Mouse (Mus musculus) forebrain, embryonic 14.5 days (tissue): ENCODE results near the gene Ccdc85c. TPM values are rescaled to one million over a fixed set of nuclear protein-coding genes. Genes with fewer than 3 reads are reported as not detected.
A peak's percentile ranks its signal among the peaks of the same experiment; 100 is the strongest.

Source experiments
- ATAC-seq: fragments of 200-750 bp; cut with Nextera tagmentation; 2 replicates; pipeline ENCODE4 v1.8.0; 2017; ENCODE audit warnings: mild to moderate bottlenecking, moderate library complexity
- DNase-seq: peaks from one replicate; pipeline ENCODE4 v3.0.0-alpha.2; 2015; ENCODE audit warnings: low spot score
- H3K27ac ChIP-seq: fragments of 300-500 bp; sonication (generic); 2 replicates; pipeline ENCODE4 v1.5.1; 2014; ENCODE audit warnings: low read depth, mild to moderate bottlenecking, control low read depth, low read length, moderate library complexity
- H3K27me3 ChIP-seq: fragments of 300-500 bp; sonication (generic); replicated peaks from 2 replicates; pipeline ENCODE4 v1.6.1; 2014; ENCODE audit warnings: low read length, control low read depth, mixed read lengths; ENCODE audit not compliant: control insufficient read depth, insufficient read depth
- H3K36me3 ChIP-seq: fragments of 300-500 bp; sonication (generic); 2 replicates; pipeline ENCODE4 v1.6.1; 2014; ENCODE audit warnings: low read length, control low read depth; ENCODE audit not compliant: control insufficient read depth, insufficient read depth
- H3K4me1 ChIP-seq: fragments of 300-500 bp; sonication (generic); 2 replicates; pipeline ENCODE4 v1.6.1; 2014; ENCODE audit warnings: antibody characterized with exemption, low read length, control low read depth; ENCODE audit not compliant: control insufficient read depth, insufficient read depth
- H3K4me2 ChIP-seq: fragments of 300-500 bp; sonication (generic); 2 replicates; pipeline ENCODE4 v1.6.1; 2014; ENCODE audit warnings: mild to moderate bottlenecking, control low read depth, low read length
- H3K4me3 ChIP-seq: fragments of 300-500 bp; sonication (generic); 2 replicates; pipeline ENCODE4 v1.5.1; 2014; ENCODE audit warnings: low read depth, low read length, control low read depth
- H3K9ac ChIP-seq: fragments of 300-500 bp; sonication (generic); 2 replicates; pipeline ENCODE4 v1.6.1; 2014; ENCODE audit warnings: mild to moderate bottlenecking, low read length, control low read depth, moderate library complexity
- H3K9me3 ChIP-seq: fragments of 300-500 bp; sonication (generic); replicated peaks from 2 replicates; pipeline ENCODE4 v1.6.1; 2016; ENCODE audit warnings: low read length, control low read depth, mixed read lengths; ENCODE audit not compliant: control insufficient read depth
- WGBS: fragments of 180-500 bp; shearing (Covaris S2); extraction: QIAGEN DNeasy Blood & Tissue Kit; methylation state at CpG from one replicate; pipeline ENCODE4 v1.1.7; 2014; 5-methylcytosine and 5-hydroxymethylcytosine counted together
- polyA plus RNA-seq: library from polyadenylated mRNA; unstranded; fragments of >200 nt; fragmentation: Nextera tagmentation; extraction: Ambion mirVana; gene quantifications from 2 replicates; pipeline ENCODE4 v1.2.1, GENCODE M21; 2014

Gene Ccdc85c
- polyA plus RNA-seq, 1 experiment from 2014 or later: 14.5 TPM

DNA sequence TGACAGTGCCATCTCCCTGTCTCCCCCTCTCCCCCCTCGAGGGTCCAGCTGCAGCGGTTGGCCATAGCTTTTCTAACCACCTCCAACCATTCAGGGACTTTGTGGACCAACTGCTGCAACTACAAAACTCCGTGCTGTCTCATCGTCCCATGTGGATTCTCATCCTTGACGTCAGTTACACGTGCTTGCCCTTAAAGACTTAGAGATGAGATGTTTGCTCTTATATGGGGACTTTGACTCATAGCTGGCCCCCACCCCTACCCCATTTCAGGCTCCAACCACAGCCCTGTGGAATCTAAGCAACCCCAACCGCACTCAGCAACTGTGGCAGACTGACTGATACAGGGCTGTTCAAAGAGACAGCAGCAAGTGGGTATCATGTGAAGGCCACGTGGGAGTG, 29.9 kb upstream of the Ccdc85c start:
- no peak overlapping the region for H3K4me2 ChIP-seq
- no peak overlapping the region for H3K9ac ChIP-seq
- no peaks in the 10 kb centered on the region for H3K27me3 ChIP-seq
- H3K27ac ChIP-seq: no peak overlapping the region
- no peak for DNase-seq
- WGBS: 86% methylated on average over 8 of the region's 8 CpGs
- H3K36me3 ChIP-seq: no peaks in the 10 kb centered on the region
- H3K4me3 ChIP-seq: no peak overlapping the region
- ATAC-seq: no peak
- H3K4me1 ChIP-seq: peaks cover 7% of the 10 kb centered on the region; the same call in 1 of the 2 replicates
- H3K9me3 ChIP-seq: no peaks in the 10 kb centered on the region

DNA sequence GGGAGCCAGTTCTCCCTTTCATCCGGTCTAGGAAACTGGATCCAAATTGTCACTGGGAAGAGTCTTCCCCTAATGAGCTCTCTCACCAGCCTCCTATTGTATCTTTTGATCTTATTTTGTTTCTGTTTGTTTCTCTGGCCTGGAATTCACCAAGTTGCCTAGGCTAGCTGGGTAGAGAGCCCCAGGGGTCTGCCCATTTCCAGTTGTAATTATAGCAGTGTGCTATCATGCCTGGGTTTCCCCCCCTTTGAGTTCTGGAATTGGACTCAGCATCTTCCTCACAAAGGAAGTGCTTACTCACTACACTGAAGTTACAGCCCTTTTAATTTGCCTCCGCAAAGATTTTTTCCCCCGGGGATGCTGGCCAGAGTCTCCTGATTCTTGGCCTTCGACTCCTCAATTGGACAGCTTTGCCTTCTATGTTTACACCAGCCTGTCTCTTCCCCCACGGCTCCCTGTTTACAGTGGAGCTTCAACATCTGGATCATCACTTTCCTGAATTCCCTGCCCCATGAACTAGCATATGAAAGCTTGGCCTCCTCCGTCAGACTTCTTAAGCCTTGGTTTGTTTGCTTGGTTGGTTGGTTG, 28.6 kb upstream of the Ccdc85c start:
- Histone ChIP-seq H3K27ac (no peak overlapping the region), H3K9ac (no peak overlapping the region), H3K4me1 (peaks cover 7% of the 10 kb centered on the region; the same call in 1 of the 2 replicates), H3K36me3 (no peaks in the 10 kb centered on the region), H3K27me3 (no peaks in the 10 kb centered on the region), H3K4me2 (no peak overlapping the region), H3K4me3 (no peak overlapping the region), H3K9me3 (no peaks in the 10 kb centered on the region)
- ATAC-seq: no peak
- DNase-seq: no peak
- WGBS: 44% methylated on average over 6 of the region's 6 CpGs

DNA sequence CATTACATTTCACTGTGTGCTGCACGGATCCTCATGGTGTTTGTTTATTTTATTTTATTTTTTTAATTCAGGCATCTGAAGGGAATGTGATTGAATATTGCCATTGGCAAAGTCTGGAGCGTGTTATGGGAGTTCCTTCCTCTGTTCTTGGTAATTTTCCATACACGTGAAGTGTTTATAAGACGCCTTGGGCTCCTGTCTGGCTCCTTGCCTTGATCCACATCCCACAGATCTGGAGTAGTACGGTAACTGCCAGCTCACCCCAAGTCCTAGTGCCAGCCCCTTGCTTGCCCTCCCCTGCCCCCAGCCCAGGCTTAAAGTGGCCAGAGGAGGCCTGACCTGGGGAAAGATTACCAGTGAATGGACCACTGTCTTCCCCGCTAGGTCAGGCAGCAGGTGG, 25.8 kb upstream of the Ccdc85c start:
- Histone ChIP-seq H3K4me3 (no peak overlapping the region), H3K9me3 (no peaks in the 10 kb centered on the region), H3K27ac (no peak overlapping the region), H3K4me1 (peaks cover 5% of the 10 kb centered on the region; the same call in 1 of the 2 replicates), H3K36me3 (no peaks in the 10 kb centered on the region), H3K4me2 (no peak overlapping the region), H3K27me3 (no peaks in the 10 kb centered on the region), H3K9ac (no peak overlapping the region)
- DNase-seq: no peak
- 81% methylated on average over 6 of the region's 6 CpGs for WGBS
- no peak for ATAC-seq

DNA sequence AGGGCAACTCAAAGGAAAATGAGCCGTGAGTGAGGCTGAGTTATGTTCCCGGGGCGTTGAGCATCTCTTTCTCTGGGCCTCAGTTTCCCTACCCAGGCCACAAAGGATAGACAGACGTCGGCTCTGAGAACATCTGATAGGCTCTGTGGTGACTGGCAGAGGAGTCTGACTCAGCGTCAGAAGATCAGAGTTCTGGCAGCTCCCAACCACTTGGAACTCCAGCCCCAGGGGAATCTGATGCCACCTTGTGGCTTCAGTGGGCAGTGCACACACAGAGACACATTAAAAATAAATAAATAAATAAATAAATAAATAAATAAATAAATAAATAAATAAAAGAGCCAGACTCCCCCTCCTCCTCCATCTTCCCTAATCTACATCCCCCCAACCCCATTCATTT, 21.8 kb upstream of the Ccdc85c start:
- Histone ChIP-seq H3K4me3 (no peak overlapping the region), H3K9me3 (no peaks in the 10 kb centered on the region), H3K4me2 (no peak overlapping the region), H3K27me3 (no peaks in the 10 kb centered on the region), H3K27ac (no peak overlapping the region), H3K9ac (no peak overlapping the region), H3K36me3 (no peaks in the 10 kb centered on the region), H3K4me1 (peaks cover 4% of the 10 kb centered on the region; the same call in 1 of the 2 replicates)
- ATAC-seq (no peak), DNase-seq (no peak)
- 86% methylated on average over 6 of the region's 6 CpGs for WGBS

DNA sequence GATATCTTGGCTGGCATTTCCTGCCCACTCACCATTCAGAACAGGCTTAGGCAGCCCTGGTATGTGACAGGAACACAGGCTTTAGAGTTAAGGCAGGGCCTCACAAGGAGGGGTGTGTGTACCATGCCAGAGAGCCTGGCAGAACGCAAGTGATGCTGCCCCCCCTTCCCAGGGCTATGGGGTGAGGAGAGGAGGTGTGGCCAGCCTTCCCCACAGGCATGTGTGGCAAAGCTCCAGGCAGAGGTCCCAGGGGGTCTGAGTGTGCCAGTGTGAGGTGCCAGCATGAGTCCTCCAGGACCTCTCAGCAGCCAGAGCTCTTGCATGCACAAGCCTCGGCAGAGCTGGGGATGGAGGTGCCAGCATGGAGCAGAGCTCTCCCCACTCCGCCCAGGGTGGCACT, 19.4 kb upstream of the Ccdc85c start:
- DNase-seq (no peak), ATAC-seq (no peak)

GRCm38 (mm10) chr12:108292957-108293356, 17.7 kb upstream of the Ccdc85c start:
- peak; percentile 81 for DNase-seq
- Histone ChIP-seq H3K27me3 (no peaks in the 10 kb centered on the region), H3K9me3 (no peaks in the 10 kb centered on the region), H3K9ac (no peak overlapping the region), H3K4me3 (no peak overlapping the region), H3K36me3 (no peaks in the 10 kb centered on the region), H3K4me2 (peak overlapping the region; percentile 20; the same call in 1 of the 2 replicates), H3K27ac (no peak overlapping the region), H3K4me1 (peaks cover 4% of the 10 kb centered on the region; the same call in 1 of the 2 replicates)
- ATAC-seq: peak; percentile 63
- WGBS: 5% methylated on average over 8 of the region's 8 CpGs

More for the DNA sequence above, 19.4 kb upstream of the Ccdc85c start:
- H3K4me1 ChIP-seq: peaks cover 4% of the 10 kb centered on the region; the same call in 1 of the 2 replicates
- H3K36me3 ChIP-seq: no peaks in the 10 kb centered on the region
- no peak overlapping the region for H3K4me2 ChIP-seq
- H3K9ac ChIP-seq: no peak overlapping the region
- H3K9me3 ChIP-seq: no peaks in the 10 kb centered on the region
- H3K27me3 ChIP-seq: no peaks in the 10 kb centered on the region
- H3K4me3 ChIP-seq: no peak overlapping the region
- WGBS: 63% methylated on average over 3 of the region's 3 CpGs
- no peak overlapping the region for H3K27ac ChIP-seq

DNA sequence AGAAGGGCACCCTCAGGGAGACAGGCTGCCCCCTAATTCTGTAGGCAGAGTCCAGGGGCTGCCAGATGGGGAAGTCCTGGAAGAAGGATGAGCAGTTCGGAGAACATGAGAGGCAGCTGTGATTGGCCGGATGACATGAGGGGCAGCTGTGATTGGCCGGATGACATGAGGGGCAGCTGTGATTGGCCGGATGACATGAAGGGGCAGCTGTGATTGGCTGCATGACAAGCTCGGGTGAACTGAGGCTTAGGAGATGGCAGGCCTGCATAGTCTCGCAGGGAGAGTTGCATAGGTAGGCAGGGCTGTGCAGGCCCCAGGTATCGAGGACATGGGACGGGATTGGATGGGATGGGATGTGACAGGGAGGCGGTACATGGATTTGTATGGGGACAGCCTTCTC, 17.2 kb upstream of the Ccdc85c start:
- Histone ChIP-seq H3K27ac (no peak overlapping the region), H3K4me3 (no peak overlapping the region), H3K9ac (no peak overlapping the region), H3K27me3 (no peaks in the 10 kb centered on the region), H3K4me1 (peaks cover 4% of the 10 kb centered on the region; the same call in 1 of the 2 replicates), H3K9me3 (no peaks in the 10 kb centered on the region), H3K4me2 (peak overlapping the region; percentile 20; the same call in 1 of the 2 replicates), H3K36me3 (no peaks in the 10 kb centered on the region)
- WGBS: 9% methylated on average over 9 of the region's 9 CpGs
- ATAC-seq: peak; percentile 80
- DNase-seq: peak; percentile 60

GRCm38 (mm10) chr12:108288127-108288880, 13.1 kb upstream of the Ccdc85c start:
- no peak for ATAC-seq
- Histone ChIP-seq H3K4me1 (peaks cover 14% of the 10 kb centered on the region), H3K4me2 (no peak overlapping the region), H3K4me3 (no peak overlapping the region), H3K27ac (no peak overlapping the region), H3K9me3 (no peaks in the 10 kb centered on the region), H3K36me3 (no peaks in the 10 kb centered on the region), H3K27me3 (no peaks in the 10 kb centered on the region), H3K9ac (no peak overlapping the region)
- no peak for DNase-seq
- 61% methylated on average over 19 of the region's 19 CpGs for WGBS

DNA sequence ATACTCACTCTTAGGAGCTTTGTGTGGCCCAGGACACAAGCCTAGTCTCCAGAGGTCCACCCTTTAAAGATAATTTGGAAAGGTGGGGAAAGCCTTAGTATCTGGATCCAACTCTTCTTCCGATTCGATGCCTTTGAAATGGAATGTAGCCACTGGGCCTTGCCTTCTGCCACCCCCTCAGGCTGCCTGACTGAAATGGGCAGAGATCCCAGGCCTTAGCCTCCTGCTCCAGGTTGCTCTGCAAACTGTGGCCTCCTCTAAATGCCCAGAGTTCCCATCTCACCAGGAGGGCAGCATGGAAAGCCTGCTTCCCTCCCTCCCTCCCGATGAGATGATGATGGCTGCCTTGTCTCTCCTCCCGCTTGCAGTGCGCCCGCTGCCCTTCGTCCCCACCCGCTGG, 11.8 kb upstream of the Ccdc85c start:
- Histone ChIP-seq H3K4me2 (no peak overlapping the region), H3K4me1 (peaks cover 11% of the 10 kb centered on the region), H3K27ac (no peak overlapping the region), H3K4me3 (no peak overlapping the region), H3K36me3 (no peaks in the 10 kb centered on the region), H3K9ac (no peak overlapping the region), H3K9me3 (no peaks in the 10 kb centered on the region), H3K27me3 (no peaks in the 10 kb centered on the region)
- no peak for ATAC-seq
- 91% methylated on average over 8 of the region's 8 CpGs for WGBS
- DNase-seq: no peak
